Mouse (Mus musculus): ENCODE results near the gene Akr1b3. TPM values are rescaled to one million over a fixed set of nuclear protein-coding genes. Genes with fewer than 3 reads are reported as not detected.

Akr1b3 gene
- total and polyA plus RNA-seq, 3 experiments = 110 to 532 (median 151) TPM

GRCm38 (mm10) chr6:34286841-34287240 is 30.4 kb downstream of the Akr1b3 start:
- H3K79me2 ChIP-seq (ENCODE audit: control insufficient read depth, insufficient read depth, low read length, poor library complexity) = no peaks in the 10 kb centered on the region
- no peak overlapping the region for H3K9ac ChIP-seq (ENCODE audit: control insufficient read depth, low read depth, low read length, poor library complexity, severe bottlenecking)
- no peak overlapping the region for H3K27ac ChIP-seq (ENCODE audit: control insufficient read depth, low read depth, low read length)
- H3K9me3 ChIP-seq (replicated peaks; ENCODE audit: insufficient read depth, low read length) = no peaks in the 10 kb centered on the region
- DNase-seq (ENCODE audit: low read depth, low spot score) = no peak
- H3K4me1 ChIP-seq (ENCODE audit: control insufficient read depth in 1 of 2, insufficient read depth in 2 of 2, low read length in 2 of 2) = no peaks in the 10 kb centered on the region
- H3K4me3 ChIP-seq (ENCODE audit: control insufficient read depth in 1 of 2, insufficient read depth in 1 of 2, low read depth in 2 of 2, low read length in 2 of 2) = no peak overlapping the region
- H3K36me3 ChIP-seq (ENCODE audit: control insufficient read depth in 1 of 2, insufficient read depth in 2 of 2, low read length in 2 of 2) = no peaks in the 10 kb centered on the region
- H3K27me3 ChIP-seq (ENCODE audit: control insufficient read depth in 1 of 2, insufficient read depth in 2 of 2, low read length in 2 of 2) = peaks cover 0 to 8% of the 10 kb centered on the region in 2 experiments; a peak in 3 of 4 replicates
- TF ChIP-seq ZMIZ1 (IDR thresholded peaks at IDR 0.05; ENCODE audit: low read depth, low read length) (no peak), MAZ (IDR thresholded peaks at IDR 0.05; ENCODE audit: low read depth, low read length) (no peak), POLR2A (IDR thresholded peaks at IDR 0.05; ENCODE audit: control insufficient read depth in 1 of 2, insufficient read depth in 1 of 2, low read depth in 1 of 2, low read length in 2 of 2, poor library complexity in 1 of 2) (no peak), USF1 (IDR thresholded peaks at IDR 0.05; ENCODE audit: low read depth, low read length) (no peak), BHLHE40 (IDR thresholded peaks at IDR 0.05; ENCODE audit: borderline replicate concordance, low read depth, low read length) (no peak), NRF1 (IDR thresholded peaks at IDR 0.05; ENCODE audit: insufficient read depth, low read depth, low read length, poor library complexity, severe bottlenecking) (no peak), USF2 (IDR thresholded peaks at IDR 0.05; ENCODE audit: borderline replicate concordance in 1 of 2, insufficient read depth in 1 of 2, low read depth in 1 of 2, low read length in 2 of 2) (no peak), GABPA (IDR thresholded peaks at IDR 0.05; ENCODE audit: low read depth, low read length) (no peak), EP300 (IDR thresholded peaks at IDR 0.05; ENCODE audit: low read depth in 1 of 2, low read length in 2 of 2) (no peak)

- H3K4me1 ChIP-seq (ENCODE audit: control insufficient read depth in 1 of 2, insufficient read depth in 2 of 2, low read length in 2 of 2) = no peaks in the 10 kb centered on the region
- H3K27ac ChIP-seq (ENCODE audit: control insufficient read depth, low read depth, low read length) = no peak overlapping the region
- no peak overlapping the region for H3K4me3 ChIP-seq (ENCODE audit: control insufficient read depth in 1 of 2, insufficient read depth in 1 of 2, low read depth in 2 of 2, low read length in 2 of 2)
- no peak for DNase-seq (ENCODE audit: low read depth, low spot score)
- no peaks in the 10 kb centered on the region for H3K36me3 ChIP-seq (ENCODE audit: control insufficient read depth in 1 of 2, insufficient read depth in 2 of 2, low read length in 2 of 2)
- H3K27me3 ChIP-seq (ENCODE audit: control insufficient read depth in 1 of 2, insufficient read depth in 2 of 2, low read length in 2 of 2) = no peaks in the 10 kb centered on the region
- H3K9me3 ChIP-seq (replicated peaks; ENCODE audit: insufficient read depth, low read length) = no peaks in the 10 kb centered on the region
- TF ChIP-seq MAFK (IDR thresholded peaks at IDR 0.05; ENCODE audit: borderline replicate concordance, low read depth, low read length) = no peak
- peak; percentile 64; the same call in 1 of the 2 replicates for TF ChIP-seq USF1 (IDR thresholded peaks at IDR 0.05; ENCODE audit: low read depth, low read length)
- H3K9ac ChIP-seq (ENCODE audit: control insufficient read depth, low read depth, low read length, poor library complexity, severe bottlenecking) = no peak overlapping the region
- no peaks in the 10 kb centered on the region for H3K79me2 ChIP-seq (ENCODE audit: control insufficient read depth, insufficient read depth, low read length, poor library complexity)
These were observed 38.9 kb downstream of the Akr1b3 start for GRCm38 (mm10) chr6:34278385-34278784.

GRCm38 (mm10) chr6:34277665-34278064 is 39.6 kb downstream of the Akr1b3 start:
- DNase-seq (ENCODE audit: low read depth, low spot score) = peak; percentile 59
- Histone ChIP-seq H3K9ac (ENCODE audit: control insufficient read depth, low read depth, low read length, poor library complexity, severe bottlenecking) (no peak overlapping the region), H3K4me1 (ENCODE audit: control insufficient read depth in 1 of 2, insufficient read depth in 2 of 2, low read length in 2 of 2) (no peaks in the 10 kb centered on the region), H3K4me3 (ENCODE audit: control insufficient read depth in 1 of 2, insufficient read depth in 1 of 2, low read depth in 2 of 2, low read length in 2 of 2) (no peak overlapping the region), H3K9me3 (replicated peaks; ENCODE audit: insufficient read depth, low read length) (no peaks in the 10 kb centered on the region), H3K27me3 (ENCODE audit: control insufficient read depth in 1 of 2, insufficient read depth in 2 of 2, low read length in 2 of 2) (no peaks in the 10 kb centered on the region), H3K79me2 (ENCODE audit: control insufficient read depth, insufficient read depth, low read length, poor library complexity) (no peaks in the 10 kb centered on the region), H3K27ac (ENCODE audit: control insufficient read depth, low read depth, low read length) (no peak overlapping the region), H3K36me3 (ENCODE audit: control insufficient read depth in 1 of 2, insufficient read depth in 2 of 2, low read length in 2 of 2) (no peaks in the 10 kb centered on the region)
- TF ChIP-seq NRF1 (IDR thresholded peaks at IDR 0.05; ENCODE audit: insufficient read depth, low read depth, low read length, poor library complexity, severe bottlenecking) = no peak
- TF ChIP-seq RAD21 (IDR thresholded peaks at IDR 0.05; ENCODE audit: low read depth, low read length) = peak; percentile 72
- TF ChIP-seq EP300 (IDR thresholded peaks at IDR 0.05; ENCODE audit: low read depth in 1 of 2, low read length in 2 of 2) = no peak
- TF ChIP-seq ZC3H11A (IDR thresholded peaks at IDR 0.05; ENCODE audit: low read depth, low read length) = peak; percentile 18; the same call in 1 of the 2 replicates
- peak; percentile 47 for TF ChIP-seq SMC3 (IDR thresholded peaks at IDR 0.05; ENCODE audit: low read depth, low read length)
- peak; percentile 45 to 66 (median 59) for TF ChIP-seq CTCF (IDR thresholded peaks at IDR 0.05 in 2 of 3, conservative IDR thresholded peaks at IDR 0.05 in 1 of 3; ENCODE audit: control insufficient read depth in 1 of 3, insufficient read depth in 1 of 3, low read depth in 2 of 3, low read length in 3 of 3, poor library complexity in 1 of 3, severe bottlenecking in 1 of 3)

Measured in MEL (cell line).